Mouse (Mus musculus) CD4-positive helper T cell, adult 2 months (primary cell): ENCODE measurements around the gene Abi1.
A peak's percentile ranks its signal among the peaks of the same experiment; 100 is the strongest.
"Not testable (repeated sequence)": the region's sequence is repeated elsewhere in the genome, so short reads cannot be mapped to it uniquely, and the experiment has no call there.

ENCODE experiments used
- DNase-seq: peaks from one replicate; pipeline ENCODE4 v3.0.0-alpha.2; 2012; ENCODE audit warnings: low read depth, missing footprints, low spot score

The Abi1 gene

GRCm38 (mm10) chr2:22962242-22962641 is 77.8 kb downstream of the Abi1 start:
- peak; percentile 17 for DNase-seq

- DNase-seq, result peak; percentile 5
These were observed 78.4 kb downstream of the Abi1 start for GRCm38 (mm10) chr2:22961681-22962080.

GRCm38 (mm10) chr2:22957415-22957814 is 82.6 kb downstream of the Abi1 start:
- DNase-seq, result peak; percentile 9

GRCm38 (mm10) chr2:22955914-22956313 is 84.1 kb downstream of the Abi1 start:
- DNase-seq, result no peak

GRCm38 (mm10) chr2:22954278-22954677 is 85.8 kb downstream of the Abi1 start:
- no peak for DNase-seq

- no peak for DNase-seq
These were observed 90.1 kb downstream of the Abi1 start for GRCm38 (mm10) chr2:22949956-22950355.

- DNase-seq, result peak; percentile 3
These were observed 106.5 kb downstream of the Abi1 start for GRCm38 (mm10) chr2:22933556-22933955.

GRCm38 (mm10) chr2:22928259-22928658 is 111.8 kb downstream of the Abi1 start:
- no peak for DNase-seq

GRCm38 (mm10) chr2:22925911-22926310 is 114.1 kb downstream of the Abi1 start:
- not testable (repeated sequence) for DNase-seq

GRCm38 (mm10) chr2:22918651-22919050 is 121.4 kb downstream of the Abi1 start:
- no peak for DNase-seq

- no peak for DNase-seq
These were observed 125.6 kb downstream of the Abi1 start for GRCm38 (mm10) chr2:22914421-22914820.

GRCm38 (mm10) chr2:22903947-22904346 is 136.1 kb downstream of the Abi1 start:
- no peak for DNase-seq

GRCm38 (mm10) chr2:22895282-22896273 is 144.5 kb downstream of the Abi1 start, which contains the start of gene Pdss1:
Gene Pdss1 (plus strand): TSS chr2:22895522.
- peak; percentile 86 for DNase-seq

GRCm38 (mm10) chr2:22894932-22895281 is 145.1 kb downstream of the Abi1 start:
- no peak for DNase-seq
